Mouse (Mus musculus) retina, embryonic 14.5 days (tissue): ENCODE results near the gene Polr2g.

ENCODE experiments used
- DNase-seq: peaks from one replicate; pipeline ENCODE4 v3.0.0-alpha.2; 2015; ENCODE audit warnings: low spot score

Polr2g gene

GRCm38 (mm10) chr19:8818301-8818798 lies 20.0 kb upstream of the Polr2g start:
- DNase-seq, result no peak

GRCm38 (mm10) chr19:8817001-8817400 lies 18.6 kb upstream of the Polr2g start:
- DNase-seq, result no peak

GRCm38 (mm10) chr19:8815812-8816211 lies 17.4 kb upstream of the Polr2g start:
- DNase-seq, result peak; percentile 46

GRCm38 (mm10) chr19:8806810-8807209 lies 8.4 kb upstream of the Polr2g start:
- no peak for DNase-seq

- no peak for DNase-seq
Observed at GRCm38 (mm10) chr19:8803879-8804660, 5.7 kb upstream of the Polr2g start.

GRCm38 (mm10) chr19:8803204-8803780 lies 4.9 kb upstream of the Polr2g start:
- no peak for DNase-seq

- DNase-seq, result peak; percentile 97
Observed at GRCm38 (mm10) chr19:8802130-8802821, 3.9 kb upstream of the Polr2g start, which contains the start of gene Zbtb3. Gene Zbtb3, plus strand, starts transcription at chr19:8802555.

- no peak for DNase-seq
Observed at GRCm38 (mm10) chr19:8798947-8799315, 554 bp upstream of the Polr2g start.

- no peak for DNase-seq
Observed at GRCm38 (mm10) chr19:8790171-8790570, 8.2 kb downstream of the Polr2g start.

GRCm38 (mm10) chr19:8789171-8789570 lies 9.2 kb downstream of the Polr2g start:
- no peak for DNase-seq

GRCm38 (mm10) chr19:8788521-8788920 lies 9.9 kb downstream of the Polr2g start:
- DNase-seq, result peak; percentile 52

GRCm38 (mm10) chr19:8786008-8786781 lies 12.2 kb downstream of the Polr2g start, which contains the start of gene Taf6l:
Gene Taf6l, minus strand, starts transcription at chr19:8786417.
- peak; percentile 94 for DNase-seq

- no peak for DNase-seq
Observed at GRCm38 (mm10) chr19:8774951-8775421, 23.4 kb downstream of the Polr2g start.

GRCm38 (mm10) chr19:8774086-8774835 lies 24.1 kb downstream of the Polr2g start, which contains the start of gene Tmem179b:
Gene Tmem179b, minus strand, starts transcription at chr19:8774467.
- DNase-seq, result peak; percentile 97

- no peak for DNase-seq
Observed at GRCm38 (mm10) chr19:8773409-8773808, 25.0 kb downstream of the Polr2g start.

- no peak for DNase-seq
Observed at GRCm38 (mm10) chr19:8772996-8773395, 25.4 kb downstream of the Polr2g start.

- peak; percentile 78 for DNase-seq
Observed at GRCm38 (mm10) chr19:8770567-8771270, 27.7 kb downstream of the Polr2g start, which contains the start of gene Tmem223. Gene Tmem223, plus strand, starts transcription at chr19:8770996.

- DNase-seq, result no peak
Observed at GRCm38 (mm10) chr19:8765562-8765961, 32.8 kb downstream of the Polr2g start.

GRCm38 (mm10) chr19:8763276-8763675 lies 35.1 kb downstream of the Polr2g start:
- no peak for DNase-seq

- no peak for DNase-seq
Observed at GRCm38 (mm10) chr19:8760757-8761156, 37.6 kb downstream of the Polr2g start.
